Mouse (Mus musculus) inflammation-experienced regulatory T-cells, adult 6 months (primary cell): ENCODE results near the gene Stk11. TPM values are rescaled to one million over a fixed set of nuclear protein-coding genes. Genes with fewer than 3 reads are reported as not detected.
"Not testable (repeated sequence)": the region's sequence is repeated elsewhere in the genome, so short reads cannot be mapped to it uniquely, and the experiment has no call there.

ENCODE experiments used
- ATAC-seq: one replicate; pipeline ENCODE4 v1.8.0; 2017
- polyA plus RNA-seq, 3 experiments: library from polyadenylated mRNA; unstranded; fragments of 100-300 nt; shearing (Covaris generic); gene quantifications; one replicate each; pipeline ENCODE4 v1.2.1; 2017

Gene Stk11
- polyA plus RNA-seq, 3 experiments from 2014 or later, result 23.5 to 30.3 (median 25.5) TPM

- peak; percentile 45 for ATAC-seq
Observed at GRCm38 (mm10) chr10:80158307-80158986, 42.8 kb downstream of the Stk11 start.

- no peak for ATAC-seq
Observed at GRCm38 (mm10) chr10:80159021-80159560, 43.5 kb downstream of the Stk11 start.

GRCm38 (mm10) chr10:80159561-80160454, 44.2 kb downstream of the Stk11 start:
- ATAC-seq, result peak; percentile 89

DNA sequence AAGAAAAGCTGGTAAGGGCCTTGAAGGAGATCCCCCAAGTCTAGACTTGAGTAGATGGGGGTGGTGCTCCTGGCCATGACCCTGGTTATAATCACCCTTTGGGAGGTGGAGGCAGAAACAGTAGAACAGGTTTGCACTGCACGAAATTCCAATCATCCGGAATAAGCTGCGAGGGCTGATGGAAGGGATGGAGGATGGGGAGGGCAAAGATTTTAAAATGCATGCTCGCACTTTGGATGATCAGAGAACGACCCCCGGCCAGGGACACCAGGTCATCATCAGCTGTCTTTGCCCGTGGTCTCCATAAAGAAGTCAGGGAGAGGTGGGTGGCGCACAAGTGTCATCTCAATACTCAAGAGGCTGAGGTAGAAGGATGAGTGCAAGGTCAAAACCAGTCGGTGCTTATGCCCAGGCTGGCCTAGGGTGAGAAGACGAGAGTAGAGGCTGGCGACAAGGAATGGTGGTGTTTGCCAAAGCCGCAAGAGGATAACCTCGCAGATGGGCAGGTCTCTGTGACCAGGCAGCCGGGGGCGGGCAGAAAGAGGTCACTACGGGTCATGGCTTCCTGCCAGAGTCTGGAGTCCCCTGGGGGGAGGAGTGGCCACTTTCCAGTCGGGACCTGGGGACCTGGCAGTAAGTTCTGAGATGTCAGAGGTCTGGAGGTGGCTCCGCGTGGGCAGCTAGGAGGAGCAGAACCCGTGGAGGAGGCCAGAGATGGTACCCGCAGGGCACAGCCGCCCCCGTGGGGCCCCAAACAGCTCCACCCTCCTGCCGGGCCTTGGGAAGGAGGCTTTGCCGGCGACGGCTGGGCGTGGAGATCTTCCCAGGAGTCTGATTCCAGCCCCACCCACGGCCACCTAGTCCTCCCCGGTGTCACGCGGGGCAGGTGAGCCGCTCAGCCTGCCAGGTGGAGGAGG, 45.1 kb downstream of the Stk11 start:
- ATAC-seq, result no peak

DNA sequence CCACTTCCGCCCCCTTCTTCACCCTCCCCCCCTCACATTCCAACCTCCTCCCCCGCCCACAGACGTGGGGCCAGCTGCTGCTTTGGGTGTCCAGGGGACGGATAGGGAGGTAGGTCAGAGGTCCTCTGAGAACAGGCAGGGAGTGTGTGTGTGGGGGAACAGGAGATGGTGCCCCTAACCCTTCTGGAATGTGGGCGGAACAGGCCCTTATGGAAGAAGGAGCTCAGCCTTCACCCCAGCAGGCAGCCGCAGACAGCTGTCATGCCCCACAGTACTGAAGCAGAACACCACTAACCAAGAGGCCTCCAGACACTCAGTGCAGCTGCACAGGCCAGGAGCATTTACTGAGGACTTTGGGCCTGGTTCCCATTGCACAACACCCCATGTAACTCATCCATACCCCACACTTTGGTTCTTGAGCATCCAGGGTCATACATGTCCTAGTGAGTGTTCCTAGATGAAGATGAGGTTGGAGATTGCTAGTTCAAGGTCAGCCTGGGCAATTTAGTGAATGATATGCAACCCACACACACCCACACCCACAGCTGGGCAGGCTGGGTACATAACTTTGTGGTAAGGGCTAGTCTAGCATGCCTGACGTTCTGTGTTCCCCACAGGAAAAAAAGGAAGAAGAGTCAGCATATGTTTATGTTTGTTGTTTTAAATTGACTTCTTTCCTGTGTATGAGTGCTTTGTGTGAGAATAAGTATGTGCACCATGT, 46.1 kb downstream of the Stk11 start:
- no peak for ATAC-seq

GRCm38 (mm10) chr10:80162243-80162608, 46.6 kb downstream of the Stk11 start:
- ATAC-seq, result no peak

- ATAC-seq, result no peak
Observed at GRCm38 (mm10) chr10:80162716-80163299, 47.2 kb downstream of the Stk11 start.

GRCm38 (mm10) chr10:80163721-80164120, 48.1 kb downstream of the Stk11 start:
- ATAC-seq, result no peak

- no peak for ATAC-seq
Observed at GRCm38 (mm10) chr10:80164161-80164997, 48.8 kb downstream of the Stk11 start.

GRCm38 (mm10) chr10:80164998-80165344, 49.4 kb downstream of the Stk11 start:
- peak; percentile 22 for ATAC-seq

DNA sequence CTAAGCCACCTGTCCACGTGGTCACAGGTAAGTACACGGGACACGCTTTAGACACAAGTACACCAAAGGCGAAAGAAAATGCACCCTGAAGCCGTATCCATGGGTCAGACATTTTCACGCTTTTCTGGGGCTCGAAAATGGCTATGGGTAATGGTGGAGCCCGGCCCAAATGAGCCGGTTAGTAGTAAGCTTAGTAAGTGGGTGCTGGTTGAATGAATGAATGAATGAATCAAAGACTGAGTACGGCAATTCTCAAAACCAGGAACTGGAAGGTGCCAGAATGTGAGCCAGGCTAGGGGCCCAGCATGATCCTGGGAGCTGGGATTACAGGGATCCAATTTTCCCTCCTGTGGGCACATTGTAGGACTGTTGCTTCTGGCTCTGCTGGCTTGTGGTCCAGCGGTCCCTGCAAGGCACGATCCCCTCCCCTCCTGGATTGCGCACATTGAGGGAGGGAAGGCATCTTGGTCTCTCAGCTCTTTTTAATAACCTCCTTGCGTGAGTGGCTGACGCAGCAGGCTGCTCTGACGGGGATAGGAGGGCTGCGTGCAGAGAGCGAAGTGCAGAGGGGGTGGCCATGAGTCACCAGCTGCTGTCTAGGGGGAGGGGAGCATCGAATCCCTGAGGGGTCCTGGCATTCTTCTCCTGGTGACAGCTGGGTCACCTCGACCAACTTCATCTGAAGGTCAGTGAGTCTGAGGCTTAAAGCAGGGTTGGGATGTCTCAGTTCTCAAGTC, 50.0 kb downstream of the Stk11 start, which contains the start of gene Cirbp:
Gene Cirbp, plus strand, starts transcription at position 594 of the 737 bp plus-strand sequence.
- no peak for ATAC-seq

DNA sequence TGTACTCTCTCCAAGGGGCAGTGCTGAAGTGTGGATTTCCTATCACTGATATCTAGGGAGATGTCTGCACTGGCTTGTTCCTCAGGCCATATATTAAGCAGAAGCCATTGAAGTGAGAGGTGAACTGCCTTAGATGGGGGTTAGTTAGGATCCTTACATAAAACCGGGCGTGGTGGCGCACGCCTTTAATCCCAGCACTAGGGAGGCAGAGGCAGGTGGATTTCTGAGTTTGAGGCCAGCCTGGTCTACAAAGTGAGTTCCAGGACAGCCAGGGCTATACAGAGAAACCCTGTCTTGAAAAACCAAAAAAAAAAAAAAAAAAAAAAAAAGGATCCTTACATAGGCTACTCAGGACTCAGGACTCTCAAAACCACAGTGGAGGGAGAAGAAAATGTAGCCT, 50.5 kb downstream of the Stk11 start:
- not testable (repeated sequence) for ATAC-seq

DNA sequence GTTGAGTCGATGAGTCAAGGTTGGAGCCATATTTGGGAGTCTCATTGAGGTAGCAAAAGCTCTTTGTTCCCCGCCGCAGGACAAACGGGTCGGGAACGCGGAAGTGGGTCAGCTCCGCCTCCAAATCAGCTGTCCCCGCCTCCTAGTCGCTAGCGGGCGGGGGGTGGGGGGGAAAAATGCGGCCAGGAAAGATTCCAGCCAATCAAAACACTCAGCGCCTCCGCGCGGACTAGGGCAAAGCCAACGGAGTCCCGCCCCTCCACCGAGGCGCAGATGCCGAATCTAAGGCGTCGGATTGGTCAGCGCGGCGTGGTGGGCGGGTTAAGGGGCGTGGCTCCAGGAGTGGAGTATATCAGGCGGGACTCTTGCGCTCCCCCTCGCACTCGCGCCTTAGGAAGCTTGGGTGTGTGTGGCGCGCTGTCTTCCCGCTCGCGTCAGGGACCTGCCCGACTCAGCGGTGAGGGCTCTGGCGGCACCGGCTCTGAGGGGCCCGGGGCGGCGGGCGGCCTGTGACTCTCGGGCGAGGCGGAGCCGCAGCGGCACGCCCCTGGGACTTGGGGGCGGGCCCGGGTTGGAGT, 51.9 kb downstream of the Stk11 start:
- ATAC-seq, result peak; percentile 88

DNA sequence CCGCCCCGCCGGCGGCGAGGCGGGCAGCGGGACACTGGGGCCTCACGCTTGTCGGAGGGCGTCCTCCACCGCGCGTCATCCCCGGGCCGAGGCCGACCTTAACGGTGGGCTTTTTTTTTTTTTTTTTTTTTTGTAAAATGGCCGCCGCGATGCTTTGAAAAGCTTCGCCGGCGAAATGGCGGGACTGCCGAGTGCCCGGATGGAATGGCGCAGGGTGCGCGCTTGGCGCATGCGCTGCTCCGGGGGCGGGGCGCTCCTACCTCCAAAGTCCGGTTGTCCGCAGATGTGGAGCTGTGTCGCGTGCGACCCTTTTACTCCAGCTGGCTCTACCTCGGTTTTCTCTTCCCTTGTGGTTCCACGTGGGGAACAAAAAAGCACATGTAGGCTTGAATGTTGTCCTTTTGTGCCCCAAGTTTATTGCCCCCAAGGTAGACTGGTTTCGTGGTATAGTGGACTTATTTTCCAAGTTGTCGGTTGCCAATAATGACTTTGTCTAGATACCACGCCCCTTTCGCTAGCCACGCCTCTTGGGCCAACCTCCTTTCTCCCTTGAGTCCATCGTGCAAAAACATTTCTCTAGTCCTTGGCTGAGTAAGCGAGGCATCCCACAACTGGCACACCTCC, 52.5 kb downstream of the Stk11 start:
- ATAC-seq, result peak; percentile 14

GRCm38 (mm10) chr10:80169070-80169469, 53.5 kb downstream of the Stk11 start:
- ATAC-seq, result no peak

- ATAC-seq, result no peak
Observed at GRCm38 (mm10) chr10:80169651-80170050, 54.0 kb downstream of the Stk11 start.

GRCm38 (mm10) chr10:80170052-80170451, 54.4 kb downstream of the Stk11 start:
- ATAC-seq, result no peak

GRCm38 (mm10) chr10:80170601-80171021, 55.0 kb downstream of the Stk11 start:
- no peak for ATAC-seq

- no peak for ATAC-seq
Observed at GRCm38 (mm10) chr10:80171252-80171651, 55.6 kb downstream of the Stk11 start.
